Mouse (Mus musculus) forebrain, embryonic 16.5 days (tissue): ENCODE results near the gene Myo15b. TPM values are rescaled to one million over a fixed set of nuclear protein-coding genes. Genes with fewer than 3 reads are reported as not detected.
A peak's percentile ranks its signal among the peaks of the same experiment; 100 is the strongest.

Experiments
- ATAC-seq: fragments of 200-750 bp; cut with Nextera tagmentation; 2 replicates; pipeline ENCODE4 v1.8.0; 2017; ENCODE audit warnings: mild to moderate bottlenecking, moderate library complexity
- H3K27ac ChIP-seq: fragments of 300-500 bp; sonication (generic); 2 replicates; pipeline ENCODE4 v1.5.1; 2014; ENCODE audit warnings: low read length, control low read depth
- H3K27me3 ChIP-seq: fragments of 300-500 bp; sonication (generic); replicated peaks from 2 replicates; pipeline ENCODE4 v1.6.1; 2014; ENCODE audit warnings: low read length; ENCODE audit not compliant: control insufficient read depth, insufficient read depth
- H3K36me3 ChIP-seq: fragments of 300-500 bp; sonication (generic); 2 replicates; pipeline ENCODE4 v1.6.1; 2014; ENCODE audit not compliant: control insufficient read depth, insufficient read depth
- H3K4me1 ChIP-seq: fragments of 300-500 bp; sonication (generic); replicated peaks from 2 replicates; pipeline ENCODE4 v1.6.1; 2014; ENCODE audit warnings: low read length; ENCODE audit not compliant: control insufficient read depth, insufficient read depth
- H3K4me2 ChIP-seq: fragments of 300-500 bp; sonication (generic); 2 replicates; pipeline ENCODE4 v1.6.1; 2014; ENCODE audit warnings: mild to moderate bottlenecking, low read length, control low read depth
- H3K4me3 ChIP-seq: fragments of 300-500 bp; sonication (generic); replicated peaks from 2 replicates; pipeline ENCODE4 v1.5.1; 2014; ENCODE audit warnings: mild to moderate bottlenecking, low read length, control low read depth
- H3K9ac ChIP-seq: fragments of 300-500 bp; sonication (generic); replicated peaks from 2 replicates; pipeline ENCODE4 v1.6.1; 2014; ENCODE audit warnings: low read depth, low read length, control low read depth
- H3K9me3 ChIP-seq: fragments of 300-500 bp; sonication (generic); 2 replicates; pipeline ENCODE4 v1.6.1; 2016; ENCODE audit warnings: low read length; ENCODE audit not compliant: control insufficient read depth
- WGBS: fragments of 180-500 bp; shearing (Covaris S2); extraction: QIAGEN DNeasy Blood & Tissue Kit; methylation state at CpG from one replicate; pipeline ENCODE4 v1.1.7; 2014; 5-methylcytosine and 5-hydroxymethylcytosine counted together
- polyA plus RNA-seq: library from polyadenylated mRNA; unstranded; fragments of >200 nt; fragmentation: Nextera tagmentation; extraction: Ambion mirVana; gene quantifications from 2 replicates; pipeline ENCODE4 v1.2.1, GENCODE M21; 2015

The Myo15b gene
- polyA plus RNA-seq, 1 experiment from 2014 or later: 0.18 TPM

GRCm38 (mm10) chr11:115857936-115858335, 270 bp upstream of the Myo15b start:
- no peaks in the 10 kb centered on the region for H3K36me3 ChIP-seq
- ATAC-seq: no peak
- H3K4me3 ChIP-seq: no peak overlapping the region
- WGBS: 54% methylated on average over 13 of the region's 13 CpGs
- H3K9me3 ChIP-seq: no peaks in the 10 kb centered on the region
- peaks cover 40% of the 10 kb centered on the region for H3K27me3 ChIP-seq
- H3K27ac ChIP-seq: no peak overlapping the region
- H3K4me2 ChIP-seq: no peak overlapping the region
- peaks cover 10% of the 10 kb centered on the region for H3K4me1 ChIP-seq
- no peak overlapping the region for H3K9ac ChIP-seq

- H3K9me3 ChIP-seq: no peaks in the 10 kb centered on the region
- peaks cover 10% of the 10 kb centered on the region for H3K4me1 ChIP-seq
- no peaks in the 10 kb centered on the region for H3K36me3 ChIP-seq
- WGBS: 1% methylated on average over 74 of the region's 75 CpGs
- peaks cover 40% of the 10 kb centered on the region for H3K27me3 ChIP-seq
- peak overlapping the region; percentile 36 for H3K4me3 ChIP-seq
- peak overlapping the region; percentile 52 for H3K4me2 ChIP-seq
- ATAC-seq: peak; percentile 85
- no peak overlapping the region for H3K27ac ChIP-seq
- H3K9ac ChIP-seq: 0 out of 2 replicates have a peak overlapping the region, but pooled peaks have one; percentile 39
These were observed 1.1 kb downstream of the Myo15b start for GRCm38 (mm10) chr11:115859143-115859945.

DNA sequence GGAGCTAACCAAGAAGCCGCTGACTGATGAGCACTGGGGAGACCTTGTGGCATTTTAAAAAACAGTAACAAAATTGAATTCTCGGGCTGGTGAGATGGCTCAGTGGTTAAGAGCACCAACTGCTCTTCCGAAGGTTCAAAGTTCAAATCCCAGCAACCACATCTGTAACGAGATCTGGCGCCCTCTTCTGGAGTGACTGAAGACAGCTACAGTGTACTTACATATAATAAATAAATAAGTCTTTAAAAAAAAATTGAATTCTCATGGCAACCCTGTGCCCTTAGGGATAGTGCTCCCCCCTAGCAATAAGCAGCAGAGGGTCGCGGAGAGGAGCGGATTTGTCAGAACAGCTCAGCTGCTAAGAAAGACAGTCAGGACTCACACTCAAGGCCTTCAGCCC, 5.7 kb downstream of the Myo15b start:
- WGBS: 87% methylated on average over 8 of the region's 8 CpGs
- no peak overlapping the region for H3K4me2 ChIP-seq
- no peak overlapping the region for H3K9ac ChIP-seq
- no peaks in the 10 kb centered on the region for H3K36me3 ChIP-seq
- H3K9me3 ChIP-seq: no peaks in the 10 kb centered on the region
- H3K27me3 ChIP-seq: peaks cover 25% of the 10 kb centered on the region
- no peak for ATAC-seq
- H3K27ac ChIP-seq: no peak overlapping the region
- peaks cover 10% of the 10 kb centered on the region for H3K4me1 ChIP-seq
- H3K4me3 ChIP-seq: no peak overlapping the region

- WGBS: 83% methylated on average over 8 of the region's 8 CpGs
- H3K9ac ChIP-seq: no peak overlapping the region
These were observed 11.2 kb downstream of the Myo15b start for GRCm38 (mm10) chr11:115869393-115869792.

GRCm38 (mm10) chr11:115872437-115872836, 14.2 kb downstream of the Myo15b start:
- H3K4me1 ChIP-seq: no peaks in the 10 kb centered on the region
- no peak for ATAC-seq
- no peak overlapping the region for H3K4me3 ChIP-seq
- H3K9ac ChIP-seq: no peak overlapping the region
- H3K27me3 ChIP-seq: no peaks in the 10 kb centered on the region
- WGBS: 79% methylated on average over 4 of the region's 4 CpGs
- no peak overlapping the region for H3K27ac ChIP-seq
- no peaks in the 10 kb centered on the region for H3K36me3 ChIP-seq
- no peaks in the 10 kb centered on the region for H3K9me3 ChIP-seq
- no peak overlapping the region for H3K4me2 ChIP-seq

More at GRCm38 (mm10) chr11:115869393-115869792, 11.2 kb downstream of the Myo15b start:
- no peak for ATAC-seq
- H3K4me1 ChIP-seq: no peaks in the 10 kb centered on the region
- H3K9me3 ChIP-seq: no peaks in the 10 kb centered on the region
- H3K27ac ChIP-seq: no peak overlapping the region
- H3K27me3 ChIP-seq: no peaks in the 10 kb centered on the region
- no peak overlapping the region for H3K4me3 ChIP-seq
- H3K4me2 ChIP-seq: no peak overlapping the region
- H3K36me3 ChIP-seq: no peaks in the 10 kb centered on the region

- ATAC-seq: no peak
- WGBS: 96% methylated on average over 3 of the region's 3 CpGs
- no peaks in the 10 kb centered on the region for H3K36me3 ChIP-seq
- no peak overlapping the region for H3K9ac ChIP-seq
- no peaks in the 10 kb centered on the region for H3K9me3 ChIP-seq
- no peak overlapping the region for H3K27ac ChIP-seq
- H3K4me3 ChIP-seq: no peak overlapping the region
- H3K4me2 ChIP-seq: no peak overlapping the region
- H3K4me1 ChIP-seq: no peaks in the 10 kb centered on the region
- no peaks in the 10 kb centered on the region for H3K27me3 ChIP-seq
These were observed 17.7 kb downstream of the Myo15b start for GRCm38 (mm10) chr11:115875935-115876334.

- H3K4me3 ChIP-seq: no peak overlapping the region
- no peak overlapping the region for H3K4me2 ChIP-seq
- H3K9me3 ChIP-seq: no peaks in the 10 kb centered on the region
- no peaks in the 10 kb centered on the region for H3K36me3 ChIP-seq
- no peaks in the 10 kb centered on the region for H3K4me1 ChIP-seq
- WGBS: 84% methylated on average over 5 of the region's 5 CpGs
- ATAC-seq: no peak
- no peak overlapping the region for H3K27ac ChIP-seq
- no peak overlapping the region for H3K9ac ChIP-seq
- no peaks in the 10 kb centered on the region for H3K27me3 ChIP-seq
These were observed 18.2 kb downstream of the Myo15b start for GRCm38 (mm10) chr11:115876438-115876837.

- Histone ChIP-seq H3K4me3 (no peak overlapping the region), H3K27ac (no peak overlapping the region), H3K4me1 (no peaks in the 10 kb centered on the region), H3K9ac (no peak overlapping the region), H3K4me2 (no peak overlapping the region), H3K9me3 (no peaks in the 10 kb centered on the region), H3K36me3 (no peaks in the 10 kb centered on the region), H3K27me3 (no peaks in the 10 kb centered on the region)
- 80% methylated on average over 6 of the region's 6 CpGs for WGBS
- ATAC-seq: no peak
These were observed 19.1 kb downstream of the Myo15b start for GRCm38 (mm10) chr11:115877174-115877755.

- no peaks in the 10 kb centered on the region for H3K36me3 ChIP-seq
- H3K27me3 ChIP-seq: no peaks in the 10 kb centered on the region
- WGBS: 75% methylated on average over 8 of the region's 8 CpGs
- no peak overlapping the region for H3K27ac ChIP-seq
- H3K4me1 ChIP-seq: no peaks in the 10 kb centered on the region
- no peak overlapping the region for H3K4me2 ChIP-seq
- no peak overlapping the region for H3K4me3 ChIP-seq
- H3K9ac ChIP-seq: no peak overlapping the region
- ATAC-seq: no peak
- no peaks in the 10 kb centered on the region for H3K9me3 ChIP-seq
These were observed 19.9 kb downstream of the Myo15b start for GRCm38 (mm10) chr11:115878071-115878470.
